Mouse (Mus musculus) mouse trophoblast stem cell (cell line): ENCODE results near the gene Trappc5.

Experiments used
- in situ Hi-C, 2 experiments: fragments of 300-500 bp; cut with MseI, MboI; formaldehyde crosslinking; loops; 2 replicates in 1 of 2; 3 replicates in 1 of 2; pipeline ENCODE4 v1.15.1; 2025

Trappc5 gene

DNA sequence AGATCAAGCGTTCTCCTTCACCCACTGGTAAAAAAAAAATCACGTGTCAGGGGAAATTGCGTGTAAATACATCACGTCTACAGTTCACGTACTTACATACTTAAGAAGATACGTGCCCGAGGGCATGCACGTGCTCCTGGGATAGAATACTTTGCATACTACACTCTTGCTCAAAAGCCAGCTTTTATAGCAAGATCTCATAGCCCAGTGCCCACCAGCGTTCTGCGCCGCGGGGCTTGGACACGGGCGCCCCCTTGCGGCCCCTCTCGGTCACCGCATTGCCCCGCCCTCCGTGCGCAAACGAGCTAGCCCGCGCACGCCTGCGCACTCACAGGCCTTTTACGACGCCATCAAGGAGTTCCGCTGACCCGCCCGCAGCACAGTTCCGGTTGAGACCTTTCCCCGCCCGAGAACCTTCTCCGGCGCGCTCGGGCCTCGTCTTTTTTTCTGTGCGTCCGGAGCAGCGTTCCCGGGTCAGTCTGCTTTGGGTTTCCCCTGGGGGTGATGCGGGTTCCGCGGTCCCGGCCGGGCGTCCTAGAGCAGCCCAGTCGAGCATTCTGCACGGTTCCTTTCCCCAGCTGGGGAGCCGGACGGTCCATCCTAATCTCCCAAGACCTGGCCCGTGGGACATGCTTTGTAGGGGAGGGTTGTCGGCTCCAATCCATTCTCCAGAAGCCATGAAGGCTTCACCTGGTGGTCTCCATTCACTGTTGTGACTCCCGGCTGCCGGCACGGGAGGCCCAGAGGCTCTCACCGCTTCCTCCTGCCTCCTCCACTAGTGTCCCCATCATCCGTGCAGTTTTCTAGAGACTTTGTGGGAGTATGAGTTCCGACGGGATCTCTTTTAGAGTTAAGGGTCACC, at the start of gene Trappc5:
TSS of gene Trappc5 (plus strand) at position 169 of the 862 bp plus-strand sequence.
- in situ Hi-C loops, result no loop called here

DNA sequence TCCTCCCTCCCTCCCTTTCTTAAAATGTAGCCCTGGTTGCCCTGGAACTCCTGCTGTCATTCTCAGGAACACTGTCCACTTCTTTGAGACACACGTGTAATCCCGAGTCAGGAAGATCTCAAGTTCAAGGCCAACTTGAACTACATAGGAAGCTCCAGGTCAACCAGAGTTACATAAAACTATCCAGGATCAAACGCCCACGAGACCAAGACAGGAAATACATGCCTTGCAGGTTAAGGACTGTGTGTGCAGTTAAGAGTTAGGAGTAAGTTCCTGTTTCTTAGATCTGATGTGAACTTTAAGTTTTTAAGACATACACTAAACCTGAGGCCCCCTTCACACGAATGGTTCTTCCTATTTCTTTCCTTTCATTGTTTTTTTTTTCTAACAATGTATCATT, 49.1 kb upstream of the Trappc5 start:
- in situ Hi-C loops, result no loop called here

DNA sequence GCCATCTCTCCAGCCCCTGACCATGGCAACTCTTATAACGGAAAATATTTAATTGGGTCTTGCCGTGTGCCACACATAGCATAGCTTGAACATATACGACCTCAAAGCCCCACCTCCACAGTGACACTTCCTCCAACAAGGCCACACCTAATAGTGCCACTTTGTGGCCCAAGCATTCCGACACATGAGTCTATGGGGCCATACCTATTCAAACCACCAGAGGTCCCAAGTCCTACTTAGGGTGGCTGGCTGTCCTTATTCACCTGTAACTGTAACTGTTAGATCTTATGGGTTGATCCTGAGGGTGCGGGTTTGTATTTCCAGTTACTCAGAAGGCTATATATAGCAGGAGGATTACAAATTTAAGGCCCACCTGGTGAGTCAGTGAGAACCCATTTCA, 48.1 kb upstream of the Trappc5 start:
- in situ Hi-C loops, result no loop called here

DNA sequence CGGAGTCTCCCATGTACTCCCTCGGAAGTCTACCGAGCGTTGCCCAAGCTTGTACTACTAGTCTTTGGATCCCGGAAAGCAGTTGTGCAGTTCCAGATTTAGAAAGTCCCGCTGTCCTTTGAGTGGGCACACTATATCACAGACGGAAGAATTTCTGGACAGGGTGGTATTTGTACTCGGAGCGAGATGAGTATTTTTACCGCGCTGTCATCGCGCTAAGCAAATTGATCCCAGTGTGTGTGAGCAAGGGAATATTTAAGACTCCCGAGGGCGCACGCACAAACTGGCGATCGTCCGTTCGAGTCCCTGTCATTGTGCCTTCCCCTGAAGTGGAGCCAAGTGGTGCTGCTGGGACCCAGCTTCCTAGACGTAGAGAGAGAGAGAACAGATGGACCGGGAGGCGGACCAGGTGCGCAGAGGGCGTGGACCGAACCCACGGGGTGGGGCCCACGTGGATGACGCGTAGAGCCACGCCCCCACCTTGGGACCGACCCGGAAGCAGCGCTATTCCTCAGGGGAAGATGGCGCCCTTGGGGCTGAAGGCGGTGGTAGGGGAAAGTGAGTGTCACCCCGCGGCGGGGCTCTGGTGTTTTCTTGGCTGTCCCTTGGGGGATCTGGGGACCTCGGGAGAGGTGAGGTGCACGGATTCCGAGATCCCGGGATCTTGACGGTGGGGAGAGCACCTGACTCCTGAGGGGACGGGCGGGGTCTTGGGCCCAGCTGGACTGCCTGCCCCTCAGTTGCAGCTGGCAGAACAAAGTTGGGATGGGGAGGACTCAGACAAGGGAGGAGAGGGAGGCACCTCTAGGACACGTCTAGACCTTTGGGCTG, 45.2 kb upstream of the Trappc5 start, which contains the start of gene Stxbp2:
TSS of gene Stxbp2 (plus strand) at position 309 of the 831 bp plus-strand sequence.
- in situ Hi-C loops, result loop anchor here in 1 of 2 experiments (5.0 kb wide), 1 partner anchor 41 kb away; the partner anchor contains the start of gene Fcor

DNA sequence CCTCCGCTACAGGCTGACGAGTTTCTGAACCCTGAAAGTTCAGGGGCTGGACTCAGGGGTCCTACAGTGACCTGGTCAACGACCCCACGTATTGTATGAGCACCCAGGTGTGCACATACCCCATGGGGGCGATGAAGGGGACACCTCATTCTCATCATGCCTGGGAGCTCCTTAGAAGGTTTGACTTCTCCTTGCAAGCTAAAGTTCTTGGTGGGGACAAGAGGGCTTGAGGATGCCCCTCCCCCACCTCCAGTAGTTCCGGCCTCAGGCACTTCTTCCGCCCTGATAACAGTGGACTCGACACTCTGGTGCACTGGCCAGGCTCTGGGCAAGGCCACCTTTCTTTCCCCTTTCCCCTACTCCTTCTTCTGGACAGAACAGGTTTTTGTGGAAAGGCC, 44.6 kb upstream of the Trappc5 start:
- in situ Hi-C loops, result loop anchor here in 1 of 2 experiments (5.0 kb wide), 1 partner anchor 41 kb away; the partner anchor contains the start of gene Fcor

DNA sequence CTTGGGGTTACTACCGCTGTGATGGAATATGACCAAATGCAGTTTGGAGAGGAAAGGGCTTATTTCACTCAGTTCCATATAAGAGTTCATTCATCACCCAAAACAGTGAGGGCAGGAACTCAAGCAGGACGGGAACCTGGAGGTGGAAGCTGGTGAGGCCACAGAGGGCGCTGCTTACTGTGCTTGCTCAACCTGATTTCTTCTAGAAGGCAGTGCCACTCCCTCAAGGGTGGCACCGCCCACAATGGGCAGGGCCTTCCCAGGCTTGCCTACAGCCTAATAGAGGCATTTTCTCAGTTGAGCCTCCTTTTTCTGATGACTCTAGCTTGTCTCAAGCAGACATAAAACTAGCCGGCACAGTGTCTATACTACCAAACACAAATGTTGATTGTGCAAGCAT, 30.3 kb upstream of the Trappc5 start:
- in situ Hi-C loops, result no loop called here

DNA sequence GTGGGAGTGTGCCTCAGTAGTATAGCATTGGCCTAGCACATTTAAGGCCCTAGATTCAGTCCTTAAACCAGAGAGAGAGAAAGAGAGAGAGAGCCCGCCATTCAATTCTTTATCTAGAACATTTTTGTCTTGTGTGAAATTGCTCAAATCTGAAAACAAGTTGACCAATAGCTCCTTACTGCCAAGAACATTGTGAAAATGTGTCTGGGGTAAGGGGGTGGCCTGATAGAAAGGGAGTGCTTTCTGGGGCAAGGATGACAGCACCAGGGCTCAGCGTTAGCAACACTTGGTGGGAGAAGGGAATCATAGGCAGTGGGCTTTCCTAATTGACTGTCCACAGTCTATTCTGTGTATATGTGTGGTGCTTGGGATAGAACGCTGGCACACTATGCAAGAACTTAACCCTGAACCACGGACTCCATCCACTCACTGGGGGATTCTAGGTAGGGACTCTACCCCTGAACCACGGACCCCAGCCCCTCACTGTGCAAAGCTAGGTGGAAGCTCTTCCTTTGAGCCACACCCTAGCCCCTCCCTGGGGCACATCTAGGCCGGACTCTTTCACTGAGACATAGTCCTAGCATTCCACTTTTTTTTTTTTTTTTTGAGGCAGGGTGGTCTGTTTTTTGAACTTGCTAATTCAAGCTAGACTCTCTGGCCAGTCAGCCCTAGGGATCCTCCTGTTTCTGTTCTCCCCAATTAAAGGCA, 29.1 kb upstream of the Trappc5 start:
- in situ Hi-C loops, result no loop called here

DNA sequence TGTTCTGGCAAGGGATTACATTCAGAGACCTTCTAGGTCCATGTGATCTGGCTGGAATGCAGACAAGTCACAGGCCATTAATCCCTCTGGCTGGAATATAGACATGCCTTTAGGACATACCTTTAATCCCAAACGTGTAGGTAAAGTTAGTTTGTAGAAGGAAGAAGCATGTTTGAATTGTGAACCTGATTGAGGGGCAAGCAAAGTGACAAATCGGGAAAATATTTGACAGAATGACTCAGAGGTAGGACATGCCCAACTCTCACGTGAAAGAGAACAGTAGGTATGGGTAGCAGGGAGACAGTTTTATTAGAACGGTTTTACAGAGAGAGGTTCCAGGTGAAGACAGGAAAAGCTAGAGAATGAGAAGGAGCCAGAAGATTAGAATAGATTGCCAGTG, 28.5 kb upstream of the Trappc5 start:
- in situ Hi-C loops, result no loop called here

DNA sequence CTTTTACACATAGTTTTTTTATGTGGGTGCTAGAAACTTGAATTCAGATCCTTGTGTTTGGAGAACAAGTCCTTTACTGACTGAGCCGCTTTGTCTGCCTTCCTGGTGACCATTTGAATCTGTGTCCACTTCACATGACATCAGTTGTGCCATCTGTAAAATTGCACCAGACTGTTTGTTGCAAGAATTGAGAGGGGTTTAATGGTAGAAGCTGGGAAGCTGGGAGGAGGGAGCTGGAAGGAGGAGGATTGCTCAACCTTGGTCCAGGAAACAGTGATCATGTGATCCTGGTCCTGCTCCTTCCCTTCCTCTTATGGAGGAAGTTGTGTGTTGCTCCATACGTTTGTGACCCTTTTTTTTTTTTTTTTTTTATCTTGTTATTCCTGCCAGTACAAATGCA, 27.8 kb upstream of the Trappc5 start:
- in situ Hi-C loops, result no loop called here

DNA sequence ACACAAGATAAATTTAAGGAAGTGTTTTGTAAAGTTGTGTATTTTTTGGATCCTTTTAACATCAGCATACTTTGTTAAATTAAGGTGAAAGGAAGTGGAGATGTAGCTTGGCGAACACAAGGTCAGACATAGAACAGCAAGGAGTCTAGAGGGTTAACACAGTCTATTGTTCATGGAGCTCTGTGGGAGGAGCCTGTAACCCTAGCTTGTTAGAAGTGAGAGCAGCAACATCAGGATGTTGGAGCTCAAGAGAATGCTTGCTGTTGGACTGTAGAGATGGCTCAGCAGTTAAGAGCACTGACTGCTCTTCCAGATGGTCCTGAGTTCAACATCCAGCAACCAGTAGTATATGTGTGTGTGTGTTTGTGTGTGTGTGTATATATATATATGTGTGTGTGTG, 27.1 kb upstream of the Trappc5 start:
- in situ Hi-C loops, result no loop called here

DNA sequence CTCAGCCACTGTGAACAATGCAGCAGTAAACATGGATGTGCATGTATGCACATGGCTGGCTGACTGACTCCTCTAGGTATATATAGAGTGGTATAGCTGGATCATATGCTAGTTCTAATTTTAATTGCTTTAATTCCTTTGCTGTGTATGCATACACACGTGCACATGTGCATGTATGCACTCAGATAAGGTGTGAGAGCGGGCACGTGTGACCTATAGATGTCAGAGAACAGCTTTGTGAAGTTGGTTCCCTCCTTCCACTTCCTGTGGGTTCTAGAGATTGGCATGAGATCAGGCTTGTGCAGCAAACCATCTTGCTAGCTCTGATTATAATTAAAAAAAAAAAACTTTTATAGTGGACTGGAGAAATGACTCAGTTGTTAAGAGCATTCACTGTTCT, 23.3 kb upstream of the Trappc5 start:
- in situ Hi-C loops, result no loop called here

DNA sequence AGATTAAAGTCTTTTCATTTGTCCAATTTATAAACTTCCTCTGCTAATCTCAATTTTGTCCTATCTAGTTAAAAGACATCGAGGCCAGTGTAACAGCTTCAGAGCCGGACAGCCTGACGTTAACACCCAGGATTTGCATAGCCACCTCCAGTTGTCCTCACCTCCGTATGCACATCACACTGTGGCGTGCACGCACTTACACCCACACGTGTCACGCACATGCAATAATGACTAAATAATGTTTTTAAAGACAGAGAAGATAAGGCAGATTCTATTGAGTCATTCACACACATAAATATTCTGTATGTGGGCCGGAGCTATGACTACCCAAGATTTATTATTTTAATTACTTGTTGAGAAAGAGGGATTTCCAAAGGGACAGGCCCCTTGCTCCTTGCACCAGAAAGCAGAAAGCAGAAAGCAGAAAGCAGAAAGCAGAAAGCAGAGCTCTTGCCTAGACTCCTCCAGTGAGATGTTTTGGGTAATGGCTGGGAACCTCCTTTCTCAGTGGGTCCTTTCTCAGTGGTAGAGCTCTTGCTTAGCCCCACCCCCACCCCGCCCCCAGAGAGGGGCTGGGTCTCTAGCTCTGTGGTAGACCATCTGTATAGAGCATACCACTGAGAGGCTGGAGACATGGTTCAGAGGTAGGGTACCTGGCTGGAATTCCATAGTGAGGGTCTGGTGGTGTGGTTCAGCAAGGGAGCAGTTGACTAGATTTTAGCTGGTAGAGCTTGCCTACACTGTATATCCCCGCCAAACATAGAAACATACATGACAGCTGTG, 21.2 kb upstream of the Trappc5 start:
- in situ Hi-C loops, result no loop called here

DNA sequence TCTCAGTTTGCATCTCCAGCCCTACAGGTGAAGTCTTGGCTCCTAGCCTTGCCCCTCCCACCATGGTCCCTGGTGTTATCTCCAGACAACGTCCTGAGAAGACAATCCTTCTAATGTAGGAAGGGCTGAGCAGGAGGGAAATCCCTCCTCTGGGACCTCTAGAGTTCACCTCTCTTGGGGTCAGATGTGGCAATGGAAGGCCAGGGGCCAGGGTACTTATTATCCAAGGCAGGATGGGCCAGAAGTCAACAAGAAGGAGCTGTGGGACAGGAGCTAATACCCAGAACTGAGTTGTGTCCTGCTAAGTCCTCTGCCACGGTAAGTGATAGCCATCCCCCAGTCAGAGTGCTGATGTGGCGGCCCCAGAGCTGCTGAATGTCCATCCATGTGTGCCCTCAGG, 20.6 kb upstream of the Trappc5 start, which contains the start of gene Retn:
TSS of gene Retn (plus strand) at position 245 of the 400 bp plus-strand sequence.
- in situ Hi-C loops, result no loop called here

DNA sequence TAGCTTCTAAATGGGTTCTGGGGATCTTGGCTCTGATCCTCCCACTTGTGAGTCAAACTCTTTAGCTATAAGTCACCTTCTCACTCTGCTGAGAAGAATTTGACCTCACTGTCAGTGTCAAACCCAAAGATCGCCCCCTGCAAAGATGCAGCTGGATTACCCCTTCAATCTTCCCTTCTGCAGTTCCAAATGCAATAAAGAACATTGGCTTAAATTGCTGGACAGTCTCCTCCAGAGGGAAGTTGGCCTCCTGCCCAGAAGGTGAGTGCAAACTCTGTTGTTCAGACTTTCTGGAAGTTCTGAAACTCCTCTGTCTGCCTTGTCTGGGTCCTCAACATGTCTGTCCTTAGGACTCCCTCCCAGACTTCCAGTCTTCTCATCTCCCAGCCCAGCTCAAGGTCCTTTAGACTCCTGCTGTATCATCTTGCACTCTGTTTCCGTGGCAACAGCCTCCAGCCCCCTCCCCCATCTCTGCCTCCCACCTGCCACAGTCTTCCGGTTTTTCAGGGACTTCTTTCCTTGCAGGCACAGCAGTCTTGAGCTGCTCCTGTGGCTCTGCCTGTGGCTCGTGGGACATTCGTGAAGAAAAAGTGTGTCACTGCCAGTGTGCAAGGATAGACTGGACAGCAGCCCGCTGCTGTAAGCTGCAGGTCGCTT, 19.2 kb upstream of the Trappc5 start:
- in situ Hi-C loops, result no loop called here

DNA sequence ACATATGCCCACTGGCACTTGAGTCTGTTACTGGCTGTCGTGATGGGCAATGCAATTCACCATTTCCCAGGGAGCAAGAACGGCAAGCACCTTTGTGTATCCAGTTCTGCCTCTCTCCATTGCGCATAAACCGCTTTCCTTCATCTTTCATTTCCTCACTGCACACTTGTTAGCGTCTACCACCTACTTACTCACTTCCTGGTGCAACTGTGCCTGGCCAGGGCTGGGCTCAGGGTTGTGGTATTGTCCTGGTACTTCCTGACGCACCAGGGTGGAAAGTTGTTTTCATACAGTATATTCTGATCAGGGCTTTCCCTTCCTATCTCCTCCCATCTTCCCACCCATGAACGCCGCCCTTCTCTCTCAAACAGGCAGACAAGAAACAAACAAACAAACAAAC, 15.2 kb upstream of the Trappc5 start:
- in situ Hi-C loops, result no loop called here

DNA sequence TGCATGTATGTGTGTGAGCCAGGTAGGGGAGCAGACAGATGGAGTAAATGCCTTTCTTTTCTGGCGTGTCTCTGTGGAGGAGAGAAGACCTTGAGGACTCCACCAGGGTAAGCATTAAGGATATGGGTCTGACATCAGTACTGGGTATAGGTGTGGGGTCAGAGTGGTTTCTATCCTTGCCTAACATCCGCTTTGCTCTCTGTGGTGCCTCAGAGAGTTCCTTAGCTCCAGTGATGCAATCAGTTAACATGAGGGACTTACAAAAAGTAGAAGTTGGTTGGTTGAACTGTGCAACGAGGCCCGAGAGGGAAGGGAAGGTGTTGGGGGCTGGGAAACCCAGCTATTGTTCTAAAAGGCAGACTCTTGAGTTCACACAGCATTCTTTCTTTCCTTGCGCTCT, 11.7 kb upstream of the Trappc5 start:
- in situ Hi-C loops, result no loop called here

DNA sequence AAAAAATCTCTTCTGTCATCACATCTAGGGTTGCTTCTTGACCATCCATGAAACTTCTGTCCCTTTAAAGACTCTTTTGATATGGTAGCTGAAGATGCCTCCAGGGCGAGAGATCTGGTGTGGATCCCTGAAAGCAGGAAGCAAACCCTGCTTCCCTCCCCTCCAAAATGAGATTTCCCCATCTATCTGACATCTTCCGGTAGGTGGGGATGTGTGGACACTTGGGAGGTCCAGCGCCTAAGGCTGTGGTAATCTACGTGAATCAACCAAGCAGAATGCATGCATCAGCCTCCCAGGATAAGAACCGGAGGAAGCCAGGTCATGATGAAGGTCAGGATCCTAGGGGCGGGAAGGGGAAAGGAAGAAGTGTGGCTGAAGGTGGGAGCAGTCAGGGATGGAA, 10.6 kb upstream of the Trappc5 start, which contains the start of gene Mcemp1:
TSS of gene Mcemp1 (plus strand) at position 248 of the 400 bp plus-strand sequence.
- in situ Hi-C loops, result no loop called here

DNA sequence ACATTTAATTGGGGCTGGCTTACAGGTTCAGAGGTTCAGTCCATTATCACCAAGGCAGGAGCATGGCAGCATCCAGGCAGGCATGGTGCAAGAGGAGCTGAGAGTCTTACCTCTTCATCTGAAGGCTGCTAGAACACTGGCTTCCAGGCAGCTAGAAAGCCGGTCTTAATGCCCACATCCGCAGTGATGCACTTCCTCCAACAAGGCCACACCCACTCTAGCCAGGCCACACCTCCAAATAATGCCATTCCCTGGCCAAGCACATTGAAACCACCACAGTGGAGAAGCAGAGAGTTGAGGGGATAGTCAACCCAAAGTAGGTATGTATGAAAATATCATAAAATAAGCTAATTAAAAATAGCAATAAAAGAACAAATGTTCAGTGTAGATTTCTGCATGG, 5.7 kb upstream of the Trappc5 start:
- in situ Hi-C loops, result loop anchor here in 1 of 2 experiments (5.0 kb wide), 1 partner anchor 38 kb away; the partner anchor contains the start of gene Stxbp2

DNA sequence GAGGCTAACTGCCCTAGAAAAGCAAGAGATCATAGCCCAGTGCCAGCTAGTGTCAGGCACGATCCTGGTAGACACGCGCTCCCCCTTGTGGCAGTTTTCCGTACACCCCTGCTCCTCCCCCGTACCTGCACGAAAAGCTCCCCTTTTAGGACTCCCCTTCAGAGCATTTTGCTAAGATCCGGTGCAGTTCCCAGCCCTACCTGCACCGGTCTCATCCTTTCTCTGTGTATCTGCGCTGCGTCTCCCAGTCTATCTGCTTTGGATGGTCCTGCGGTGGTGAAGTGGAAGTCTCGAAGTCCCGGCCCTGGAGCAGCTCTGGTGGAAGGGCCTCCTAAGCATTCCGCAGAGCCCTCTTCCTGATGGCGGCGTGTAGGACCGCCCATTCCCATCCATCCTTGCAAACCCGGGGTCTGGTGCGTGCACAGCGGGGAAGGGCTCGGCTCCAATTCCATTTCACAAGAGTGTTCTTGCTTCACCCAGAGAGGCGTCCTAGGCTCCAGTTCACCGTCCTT, 4.1 kb upstream of the Trappc5 start, which contains the start of gene Fcor:
TSS of gene Fcor (minus strand) at position 383 of the 512 bp plus-strand sequence.
- in situ Hi-C loops, result loop anchor here in 1 of 2 experiments (5.0 kb wide), 1 partner anchor 40 kb away; the partner anchor contains the start of gene Stxbp2

DNA sequence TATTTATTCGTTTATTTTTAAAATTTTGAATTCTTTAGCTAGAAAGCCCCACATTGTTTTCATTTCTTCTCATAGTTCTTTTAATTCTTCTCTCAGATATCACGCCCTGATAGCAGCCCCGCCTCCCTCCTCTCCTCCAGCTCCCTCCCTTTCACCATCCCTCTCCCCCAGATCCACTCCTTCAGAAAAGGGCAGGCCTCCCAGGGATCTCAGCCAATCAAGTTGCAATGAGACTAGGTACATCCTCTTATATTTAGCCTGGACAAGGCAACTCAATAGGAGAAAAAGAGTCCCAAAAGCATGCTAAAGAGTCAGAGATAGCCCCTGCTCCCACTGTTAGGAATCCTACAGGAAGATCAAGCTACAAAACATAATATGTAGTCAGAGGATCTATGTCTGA, 1.4 kb upstream of the Trappc5 start:
- in situ Hi-C loops, result loop anchor here in 1 of 2 experiments (5.0 kb wide), 1 partner anchor 42 kb away; the partner anchor contains the start of gene Stxbp2
